Mouse (Mus musculus) kidney, postnatal 0 days (tissue): ENCODE measurements around the gene Timp3. TPM values are rescaled to one million over a fixed set of nuclear protein-coding genes. Genes with fewer than 3 reads are reported as not detected.

Experiments used
- ATAC-seq: fragments of 200-750 bp; cut with Nextera tagmentation; replicated peaks from 2 replicates; pipeline ENCODE4 v1.8.0; 2017; ENCODE audit warnings: low read depth, moderate number of reproducible peaks, moderate TSS enrichment, moderate library complexity; ENCODE audit not compliant: low FRiP score
- DNase-seq: peaks from one replicate; pipeline ENCODE4 v3.0.0-alpha.2; 2016; ENCODE audit warnings: low spot score
- H3K27ac ChIP-seq: fragments of 300-500 bp; sonication (generic); 2 replicates; pipeline ENCODE4 v1.5.1; 2014; ENCODE audit warnings: mild to moderate bottlenecking
- H3K27me3 ChIP-seq: fragments of 300-500 bp; sonication (generic); 2 replicates; pipeline ENCODE4 v1.6.1; 2014; ENCODE audit warnings: low read length, mixed read lengths; ENCODE audit not compliant: insufficient read depth
- H3K36me3 ChIP-seq: fragments of 300-500 bp; sonication (generic); 2 replicates; pipeline ENCODE4 v1.6.1; 2014; ENCODE audit warnings: low read length, mixed read lengths; ENCODE audit not compliant: insufficient read depth
- H3K4me1 ChIP-seq: fragments of 300-500 bp; sonication (generic); replicated peaks from 2 replicates; pipeline ENCODE4 v1.6.1; 2014; ENCODE audit warnings: antibody characterized with exemption, low read length, mixed read lengths; ENCODE audit not compliant: insufficient read depth
- H3K4me2 ChIP-seq: fragments of 300-500 bp; sonication (generic); 2 replicates; pipeline ENCODE4 v1.6.1; 2014; ENCODE audit warnings: mild to moderate bottlenecking, low read length, moderate library complexity, mixed read lengths
- H3K4me3 ChIP-seq: fragments of 300-500 bp; sonication (generic); replicated peaks from 2 replicates; pipeline ENCODE4 v1.5.1; 2014; ENCODE audit warnings: low read depth, low read length
- H3K9ac ChIP-seq: fragments of 300-500 bp; sonication (generic); 2 replicates; pipeline ENCODE4 v1.6.1; 2014; ENCODE audit warnings: low read depth, low read length
- H3K9me3 ChIP-seq: fragments of 300-500 bp; sonication (generic); replicated peaks from 2 replicates; pipeline ENCODE4 v1.6.1; 2016; ENCODE audit warnings: low read length, inconsistent platforms, mixed read lengths
- CTCF ChIP-seq: IDR thresholded peaks from 2 replicates; pipeline ENCODE4 v1.5.1; 2016; ENCODE audit warnings: antibody characterized with exemption, low read depth, mild to moderate bottlenecking, moderate library complexity
- WGBS: fragments of 180-500 bp; shearing (Covaris S2); extraction: QIAGEN DNeasy Blood & Tissue Kit; methylation state at CpG from one replicate; pipeline ENCODE4 v1.1.7; 2014; 5-methylcytosine and 5-hydroxymethylcytosine counted together
- polyA plus RNA-seq: library from polyadenylated mRNA; unstranded; fragments of >200 nt; fragmentation: Nextera tagmentation; extraction: Ambion mirVana; gene quantifications from 2 replicates; pipeline ENCODE4 v1.2.1, GENCODE M21; 2015

The Timp3 gene
- polyA plus RNA-seq = 87.4 and 99.7 TPM in 2 replicates

GRCm38 (mm10) chr10:86300293-86301116, at the start of gene Timp3:
TSS of gene Timp3 (plus strand) at chr10:86300372.
- no peaks in the 10 kb centered on the region for H3K9me3 ChIP-seq
- no peaks in the 10 kb centered on the region for H3K27me3 ChIP-seq
- DNase-seq (peak; percentile 91), ATAC-seq (peak; percentile 87)
- peak within 1 kb of the TSS; percentile 72 for H3K4me3 ChIP-seq
- no peaks in the 10 kb centered on the region for H3K36me3 ChIP-seq
- H3K27ac ChIP-seq = peak within 1 kb of the TSS; percentile 84
- H3K4me2 ChIP-seq = peak within 1 kb of the TSS; percentile 74
- under 1% methylated on average over 64 of the region's 65 CpGs for WGBS
- peak within 1 kb of the TSS; percentile 85 for H3K9ac ChIP-seq
- H3K4me1 ChIP-seq = peaks cover 15% of the 10 kb centered on the region
- 0 out of 2 replicates have a peak, but pooled peaks have one; percentile 6 for TF ChIP-seq CTCF

GRCm38 (mm10) chr10:86256221-86256620, 44.0 kb upstream of the Timp3 start:
- ATAC-seq (no peak), DNase-seq (no peak)
- TF ChIP-seq CTCF = no peak
- Histone ChIP-seq H3K9ac (no peak overlapping the region), H3K4me1 (no peaks in the 10 kb centered on the region), H3K4me3 (no peak overlapping the region), H3K4me2 (no peak overlapping the region), H3K36me3 (no peaks in the 10 kb centered on the region), H3K27ac (no peak overlapping the region), H3K27me3 (no peaks in the 10 kb centered on the region), H3K9me3 (no peaks in the 10 kb centered on the region; the same call in 1 of the 2 replicates)
- 60% methylated on average over 4 of the region's 4 CpGs for WGBS

DNA sequence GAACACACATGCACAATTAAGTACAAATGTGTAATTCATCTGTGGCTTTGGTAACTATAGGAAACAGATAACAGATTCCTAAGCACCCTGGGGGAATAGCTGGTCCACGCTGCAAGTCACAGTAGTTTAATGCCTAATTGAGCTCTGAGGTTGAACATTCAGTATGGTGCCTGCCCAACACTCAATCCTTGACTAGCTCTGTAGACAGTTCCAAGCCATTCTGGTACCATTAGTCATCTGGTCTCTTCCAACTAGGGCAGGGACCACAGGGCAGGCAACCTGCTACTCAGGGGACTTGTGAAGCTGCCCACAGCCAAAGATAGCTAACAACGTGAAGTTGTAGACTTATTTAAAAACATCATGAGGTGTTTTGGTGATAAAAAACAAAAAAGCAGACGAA, 43.1 kb upstream of the Timp3 start:
- no peak for DNase-seq
- Histone ChIP-seq H3K4me3 (no peak overlapping the region), H3K36me3 (no peaks in the 10 kb centered on the region), H3K4me1 (no peaks in the 10 kb centered on the region), H3K4me2 (no peak overlapping the region), H3K9me3 (no peaks in the 10 kb centered on the region; the same call in 1 of the 2 replicates), H3K27ac (no peak overlapping the region), H3K9ac (no peak overlapping the region), H3K27me3 (no peaks in the 10 kb centered on the region)
- ATAC-seq = no peak
- WGBS = 77% methylated on average over 3 of the region's 3 CpGs
- no peak for TF ChIP-seq CTCF

GRCm38 (mm10) chr10:86258046-86258445, 42.1 kb upstream of the Timp3 start:
- no peaks in the 10 kb centered on the region for H3K27me3 ChIP-seq
- TF ChIP-seq CTCF = no peak
- H3K4me1 ChIP-seq = no peaks in the 10 kb centered on the region
- no peak for DNase-seq
- no peaks in the 10 kb centered on the region for H3K36me3 ChIP-seq
- 55% methylated on average over 4 of the region's 4 CpGs for WGBS
- H3K4me3 ChIP-seq = no peak overlapping the region
- no peak overlapping the region for H3K27ac ChIP-seq
- H3K9ac ChIP-seq = no peak overlapping the region
- H3K4me2 ChIP-seq = no peak overlapping the region
- H3K9me3 ChIP-seq = no peaks in the 10 kb centered on the region; the same call in 1 of the 2 replicates
- ATAC-seq = no peak

DNA sequence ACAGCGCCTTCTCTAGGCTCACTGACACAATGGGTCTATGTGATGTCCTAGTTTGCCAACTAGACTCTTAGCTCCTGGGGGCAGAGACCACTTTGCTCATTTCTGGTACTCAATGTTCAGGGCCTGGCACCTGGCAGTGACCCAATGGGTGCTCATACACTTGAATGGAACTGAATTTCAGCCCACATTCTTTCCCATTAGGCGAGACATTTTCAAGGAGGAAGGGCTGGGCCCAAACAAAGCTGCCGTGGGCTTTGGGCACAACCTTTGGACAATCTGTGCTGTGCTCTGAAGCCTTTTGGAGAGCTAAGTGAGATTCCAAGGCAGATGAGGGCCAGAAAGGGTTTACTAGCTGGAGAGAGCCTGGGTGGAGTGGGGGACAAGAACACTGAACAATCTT, 41.2 kb upstream of the Timp3 start:
- ATAC-seq (no peak), DNase-seq (no peak)
- TF ChIP-seq CTCF = no peak
- Histone ChIP-seq H3K9ac (no peak overlapping the region), H3K9me3 (no peaks in the 10 kb centered on the region; the same call in 1 of the 2 replicates), H3K27me3 (no peaks in the 10 kb centered on the region), H3K36me3 (no peaks in the 10 kb centered on the region), H3K4me3 (no peak overlapping the region), H3K4me1 (no peaks in the 10 kb centered on the region), H3K4me2 (no peak overlapping the region), H3K27ac (no peak overlapping the region)
- 86% methylated on average over 3 of the region's 3 CpGs for WGBS

DNA sequence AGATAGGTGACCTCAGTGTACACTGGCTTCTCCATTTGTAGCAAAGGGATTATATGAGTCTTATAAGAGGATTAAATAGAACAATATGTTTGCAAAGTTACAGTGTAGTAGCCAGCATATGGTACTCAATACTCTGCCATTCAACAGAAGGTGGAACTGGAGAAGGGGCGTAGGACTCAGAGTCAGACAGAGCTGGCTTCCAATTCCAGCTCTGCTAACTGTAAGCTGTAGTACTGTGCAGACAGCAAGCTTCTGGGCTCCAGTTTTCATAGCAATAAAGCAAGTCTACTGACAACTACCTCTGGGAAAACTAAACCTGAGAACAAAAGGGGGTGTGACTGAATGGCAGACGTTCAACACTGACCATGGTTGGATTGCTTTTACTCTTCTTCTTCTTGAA, 38.4 kb upstream of the Timp3 start:
- no peak overlapping the region for H3K4me3 ChIP-seq
- no peaks in the 10 kb centered on the region for H3K36me3 ChIP-seq
- H3K9ac ChIP-seq = no peak overlapping the region
- H3K9me3 ChIP-seq = no peaks in the 10 kb centered on the region; the same call in 1 of the 2 replicates
- no peak for DNase-seq
- no peaks in the 10 kb centered on the region for H3K4me1 ChIP-seq
- no peak overlapping the region for H3K4me2 ChIP-seq
- 66% methylated on average over 2 of the region's 2 CpGs for WGBS
- no peak overlapping the region for H3K27ac ChIP-seq
- H3K27me3 ChIP-seq = no peaks in the 10 kb centered on the region
- no peak for TF ChIP-seq CTCF
- ATAC-seq = no peak
